Mouse (Mus musculus) embryonic facial prominence, embryonic 11.5 days (tissue): ENCODE data around the gene Prpf6. TPM values are rescaled to one million over a fixed set of nuclear protein-coding genes. Genes with fewer than 3 reads are reported as not detected.

Experiments
- ATAC-seq: fragments of 200-750 bp; cut with Nextera tagmentation; replicated peaks from 2 replicates; pipeline ENCODE4 v1.8.0; 2017; ENCODE audit warnings: low read depth; ENCODE audit not compliant: insufficient number of reproducible peaks, low FRiP score, low TSS enrichment
- DNase-seq: peaks from one replicate; pipeline ENCODE4 v3.0.0-alpha.2; 2015; ENCODE audit warnings: low spot score
- H3K27ac ChIP-seq: fragments of 300-500 bp; sonication (generic); replicated peaks from 2 replicates; pipeline ENCODE4 v1.5.1; 2014; ENCODE audit warnings: mild to moderate bottlenecking, low read depth, low read length, control low read depth
- H3K27me3 ChIP-seq: fragments of 300-500 bp; sonication (generic); 2 replicates; pipeline ENCODE4 v1.6.1; 2014; ENCODE audit warnings: mild to moderate bottlenecking, low read length, moderate library complexity, mixed read lengths; ENCODE audit not compliant: control insufficient read depth, insufficient read depth
- H3K36me3 ChIP-seq: fragments of 300-500 bp; sonication (generic); replicated peaks from 2 replicates; pipeline ENCODE4 v1.6.1; 2014; ENCODE audit warnings: low read depth, mild to moderate bottlenecking, low read length, moderate library complexity, mixed read lengths; ENCODE audit not compliant: control insufficient read depth, insufficient read depth
- H3K4me1 ChIP-seq: fragments of 300-500 bp; sonication (generic); 2 replicates; pipeline ENCODE4 v1.6.1; 2014; ENCODE audit warnings: low read length, mixed read lengths; ENCODE audit not compliant: control insufficient read depth, insufficient read depth
- H3K4me2 ChIP-seq: fragments of 300-500 bp; sonication (generic); 2 replicates; pipeline ENCODE4 v1.6.1; 2014; ENCODE audit warnings: low read depth, mild to moderate bottlenecking, control low read depth, low read length, moderate library complexity
- H3K4me3 ChIP-seq: fragments of 300-500 bp; sonication (generic); 2 replicates; pipeline ENCODE4 v1.5.1; 2014; ENCODE audit warnings: low read depth, low read length, control low read depth
- H3K9ac ChIP-seq: fragments of 300-500 bp; sonication (generic); replicated peaks from 2 replicates; pipeline ENCODE4 v1.6.1; 2014; ENCODE audit warnings: mild to moderate bottlenecking, control low read depth, low read length
- H3K9me3 ChIP-seq: fragments of 300-500 bp; sonication (generic); replicated peaks from 2 replicates; pipeline ENCODE4 v1.6.1; 2016; ENCODE audit warnings: mild to moderate bottlenecking, low read length, inconsistent platforms, mixed read lengths; ENCODE audit not compliant: control insufficient read depth
- WGBS: fragments of 180-500 bp; shearing (Covaris S2); extraction: QIAGEN DNeasy Blood & Tissue Kit; methylation state at CpG from one replicate; pipeline ENCODE4 v1.1.7; 2014; 5-methylcytosine and 5-hydroxymethylcytosine counted together
- polyA plus RNA-seq: library from polyadenylated mRNA; unstranded; fragments of >200 nt; fragmentation: Nextera tagmentation; extraction: Ambion mirVana; gene quantifications from 2 replicates; pipeline ENCODE4 v1.2.1, GENCODE M21; 2014

Gene Prpf6
- polyA plus RNA-seq, 1 experiment from 2014 or later, result 80.3 TPM

DNA sequence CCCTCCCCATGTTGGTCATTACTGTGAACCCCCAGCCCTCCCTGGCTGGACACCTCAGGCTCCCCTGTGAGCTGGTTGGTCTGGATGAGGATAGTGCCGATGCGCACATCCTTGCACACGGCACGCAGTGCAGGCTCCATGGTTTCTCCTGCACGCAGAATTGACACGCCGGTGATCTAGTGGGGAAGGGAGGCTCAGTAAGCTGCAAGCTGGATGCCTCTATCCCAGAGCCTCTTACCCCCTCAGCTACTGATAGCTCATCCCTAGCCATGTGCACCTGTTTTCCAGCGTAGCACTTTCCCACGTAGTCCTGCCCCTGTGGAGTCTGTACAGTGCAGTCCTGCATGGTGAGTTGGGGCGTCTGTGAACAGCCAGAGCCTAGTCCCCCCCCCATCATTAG lies 21.8 kb upstream of the Prpf6 start:
- Histone ChIP-seq H3K27ac (no peak overlapping the region), H3K9me3 (no peaks in the 10 kb centered on the region), H3K36me3 (no peaks in the 10 kb centered on the region; the same call in 1 of the 2 replicates), H3K27me3 (no peaks in the 10 kb centered on the region), H3K4me2 (no peak overlapping the region), H3K4me1 (no peaks in the 10 kb centered on the region), H3K9ac (no peak overlapping the region), H3K4me3 (no peak overlapping the region)
- DNase-seq, result no peak
- WGBS, result 88% methylated on average over 8 of the region's 10 CpGs
- no peak for ATAC-seq

DNA sequence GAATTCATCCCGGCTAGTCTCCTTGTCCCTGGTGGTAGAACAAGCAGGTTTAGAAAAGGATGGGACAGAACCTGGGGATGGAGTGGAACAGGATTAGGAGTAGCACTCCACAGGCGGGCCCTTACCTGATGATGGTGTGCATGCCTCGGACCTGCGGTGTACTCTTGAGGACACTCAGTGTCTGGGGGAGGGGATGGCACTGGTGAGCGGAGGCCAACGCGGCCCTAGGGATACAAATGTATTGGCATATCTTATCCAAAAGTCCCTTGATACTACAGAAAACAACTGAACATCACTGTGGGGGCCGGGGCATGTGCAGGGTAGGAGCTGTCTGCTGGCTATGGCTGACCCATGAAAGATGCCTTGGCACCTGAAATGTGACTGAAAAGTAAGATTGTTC lies 21.3 kb upstream of the Prpf6 start:
- H3K27ac ChIP-seq, result no peak overlapping the region
- ATAC-seq, result no peak
- no peaks in the 10 kb centered on the region for H3K4me1 ChIP-seq
- H3K9me3 ChIP-seq, result no peaks in the 10 kb centered on the region
- no peak overlapping the region for H3K4me2 ChIP-seq
- H3K4me3 ChIP-seq, result no peak overlapping the region
- no peaks in the 10 kb centered on the region; the same call in 1 of the 2 replicates for H3K36me3 ChIP-seq
- H3K9ac ChIP-seq, result no peak overlapping the region
- no peak for DNase-seq
- no peaks in the 10 kb centered on the region for H3K27me3 ChIP-seq
- 90% methylated on average over 8 of the region's 8 CpGs for WGBS

DNA sequence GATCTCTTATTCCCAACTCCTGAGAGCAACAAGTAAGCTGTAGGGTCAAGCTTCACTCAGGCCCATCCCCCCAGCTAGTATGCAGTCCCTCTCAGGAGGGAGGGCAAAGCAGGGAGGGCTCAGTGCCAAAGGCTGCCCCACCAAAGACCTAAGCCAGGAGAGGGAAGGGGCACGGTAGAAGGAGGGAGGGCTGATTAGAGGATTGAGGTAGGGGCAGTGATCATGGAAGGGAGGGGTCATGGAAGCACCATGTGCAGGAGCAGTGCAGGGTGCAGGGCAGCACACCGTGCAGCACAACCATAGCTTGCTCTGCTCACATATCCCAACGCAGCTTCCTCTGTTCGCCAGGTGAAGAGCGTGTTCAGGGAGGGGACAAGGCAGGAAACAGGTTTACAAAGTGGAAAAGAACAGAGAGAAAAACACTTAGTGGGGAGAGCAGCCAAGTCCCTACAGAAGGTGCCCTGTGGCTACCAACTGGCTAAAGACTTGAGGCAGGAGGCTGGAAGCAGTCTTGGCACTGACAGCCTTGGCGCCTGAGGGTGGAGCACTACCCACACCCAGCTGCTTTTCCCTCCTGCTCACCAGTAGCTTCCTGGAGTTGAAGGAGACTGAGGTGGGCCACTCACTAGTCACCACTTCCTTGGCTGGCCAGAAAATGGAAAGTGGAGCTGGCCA lies 20.6 kb upstream of the Prpf6 start:
- Histone ChIP-seq H3K36me3 (no peaks in the 10 kb centered on the region; the same call in 1 of the 2 replicates), H3K27me3 (no peaks in the 10 kb centered on the region), H3K4me1 (no peaks in the 10 kb centered on the region), H3K9me3 (no peaks in the 10 kb centered on the region), H3K4me2 (no peak overlapping the region), H3K27ac (no peak overlapping the region), H3K9ac (no peak overlapping the region), H3K4me3 (no peak overlapping the region)
- ATAC-seq, result no peak
- WGBS, result 67% methylated on average over 6 of the region's 6 CpGs
- DNase-seq, result no peak

DNA sequence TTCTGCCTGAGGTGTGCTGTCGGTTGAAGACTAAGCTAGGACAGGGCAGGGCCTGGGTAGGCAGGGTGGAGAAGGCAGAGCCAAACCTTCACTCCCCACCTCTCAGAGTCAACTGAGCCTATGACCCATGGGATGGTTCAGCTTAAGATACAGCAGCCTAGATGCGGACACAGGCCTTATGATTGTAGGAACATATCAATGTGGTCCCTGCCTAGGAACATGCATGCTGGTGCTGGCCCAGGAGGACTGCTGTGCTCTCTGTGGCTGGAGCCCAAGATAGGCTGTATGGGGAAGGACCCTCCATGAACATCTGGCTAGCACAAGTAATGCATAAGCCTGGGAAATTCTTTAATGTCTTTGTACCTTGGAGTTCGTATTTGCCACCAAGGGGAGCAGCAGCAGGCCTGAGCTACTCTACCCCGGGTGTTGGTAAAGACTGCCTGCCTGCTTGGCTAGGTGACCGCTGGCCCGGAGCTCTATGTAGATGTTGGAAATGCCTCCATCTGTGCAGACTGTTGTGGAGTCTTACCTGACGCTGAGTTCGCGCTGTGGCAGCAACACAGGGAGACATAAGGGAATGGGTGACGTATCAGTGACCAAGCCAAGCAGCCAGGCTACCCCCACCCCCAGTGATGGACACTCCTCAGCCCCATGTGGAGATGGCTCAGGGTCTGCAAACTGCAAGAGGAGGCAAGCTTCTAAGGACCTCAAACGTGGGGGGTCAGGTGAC lies 19.6 kb upstream of the Prpf6 start:
- no peaks in the 10 kb centered on the region for H3K27me3 ChIP-seq
- no peak for DNase-seq
- H3K4me1 ChIP-seq, result no peaks in the 10 kb centered on the region
- no peaks in the 10 kb centered on the region; the same call in 1 of the 2 replicates for H3K36me3 ChIP-seq
- no peak for ATAC-seq
- H3K27ac ChIP-seq, result no peak overlapping the region
- H3K4me2 ChIP-seq, result no peak overlapping the region
- 89% methylated on average over 11 of the region's 11 CpGs for WGBS
- H3K4me3 ChIP-seq, result no peak overlapping the region
- no peaks in the 10 kb centered on the region for H3K9me3 ChIP-seq
- no peak overlapping the region for H3K9ac ChIP-seq

DNA sequence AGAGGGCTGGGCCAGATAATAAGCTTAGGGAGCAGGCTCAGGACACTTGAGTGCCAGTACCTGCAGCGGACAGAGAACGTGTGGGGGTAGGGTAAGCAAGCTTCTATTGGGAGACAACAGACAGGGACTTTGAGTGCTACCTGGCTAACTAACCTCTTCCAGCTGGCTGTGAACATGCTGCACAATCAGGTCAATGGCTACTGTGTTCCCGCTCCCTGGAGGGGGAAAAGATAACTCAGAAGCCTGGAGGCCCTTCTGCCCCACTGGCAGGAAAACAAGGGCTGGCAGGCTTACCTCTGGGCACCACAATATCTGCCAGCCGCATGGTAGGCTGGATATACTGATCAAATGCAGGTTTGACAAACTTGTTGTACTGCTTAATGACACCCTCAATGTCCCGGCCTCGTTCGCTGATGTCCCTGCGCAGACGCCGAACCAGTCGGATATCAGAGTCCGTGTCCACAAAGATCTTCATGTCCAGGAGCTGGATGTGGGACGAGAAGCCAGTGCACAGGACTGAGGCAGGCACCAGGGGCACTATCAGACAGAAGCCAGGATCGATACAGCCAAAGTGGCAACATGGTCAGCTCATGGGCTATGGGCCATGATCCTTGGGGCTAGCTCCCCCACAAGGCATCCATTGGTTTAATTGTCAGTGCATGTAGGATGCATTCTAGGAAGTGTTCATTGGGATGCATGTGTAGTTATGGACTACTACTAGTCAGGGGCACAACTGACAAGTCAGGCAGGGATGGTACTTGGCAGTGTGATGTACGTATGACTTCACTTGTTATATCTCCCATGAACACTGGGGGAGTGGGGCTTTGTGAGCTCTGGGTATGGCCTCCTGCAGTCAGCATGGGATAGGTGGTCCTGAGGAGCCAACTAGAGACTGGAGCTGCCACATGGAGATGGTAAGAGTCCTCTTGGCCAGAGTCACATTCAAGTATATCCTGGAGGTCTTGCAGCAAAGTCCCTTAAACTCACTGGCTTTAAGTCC lies 18.4 kb upstream of the Prpf6 start:
- H3K9me3 ChIP-seq, result no peaks in the 10 kb centered on the region
- 92% methylated on average over 15 of the region's 15 CpGs for WGBS

DNA sequence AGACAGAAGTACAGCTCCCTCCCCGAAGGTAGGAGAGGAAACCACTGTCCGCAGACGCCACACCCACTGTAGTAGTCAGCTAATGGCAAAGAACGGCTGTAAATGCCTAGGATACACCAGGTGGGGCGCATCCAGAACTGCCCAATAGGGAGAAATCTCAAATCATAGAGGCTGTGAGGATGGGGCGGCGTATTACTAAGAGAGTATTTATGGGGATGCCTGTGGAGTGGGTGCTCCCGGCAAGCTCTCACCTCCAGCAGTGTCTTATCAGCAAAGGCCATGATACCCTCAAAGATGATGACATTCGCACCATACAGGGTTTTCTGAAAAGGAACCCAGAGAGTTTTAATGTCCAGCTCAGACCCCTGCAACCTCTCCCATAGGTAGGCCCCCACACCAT lies 17.7 kb upstream of the Prpf6 start:
- DNase-seq, result no peak
- no peak for ATAC-seq
- no peak overlapping the region for H3K9ac ChIP-seq
- no peak overlapping the region for H3K4me2 ChIP-seq
- no peak overlapping the region for H3K4me3 ChIP-seq
- H3K4me1 ChIP-seq, result no peaks in the 10 kb centered on the region
- 87% methylated on average over 9 of the region's 9 CpGs for WGBS
- no peaks in the 10 kb centered on the region for H3K9me3 ChIP-seq
- no peak overlapping the region for H3K27ac ChIP-seq
- no peaks in the 10 kb centered on the region for H3K27me3 ChIP-seq
- no peaks in the 10 kb centered on the region; the same call in 1 of the 2 replicates for H3K36me3 ChIP-seq

More for the DNA sequence above, 18.4 kb upstream of the Prpf6 start:
- DNase-seq (no peak), ATAC-seq (no peak)
- no peaks in the 10 kb centered on the region; the same call in 1 of the 2 replicates for H3K36me3 ChIP-seq
- no peak overlapping the region for H3K4me3 ChIP-seq
- no peaks in the 10 kb centered on the region for H3K27me3 ChIP-seq
- H3K4me2 ChIP-seq, result no peak overlapping the region
- H3K4me1 ChIP-seq, result no peaks in the 10 kb centered on the region
- no peak overlapping the region for H3K27ac ChIP-seq
- H3K9ac ChIP-seq, result no peak overlapping the region

DNA sequence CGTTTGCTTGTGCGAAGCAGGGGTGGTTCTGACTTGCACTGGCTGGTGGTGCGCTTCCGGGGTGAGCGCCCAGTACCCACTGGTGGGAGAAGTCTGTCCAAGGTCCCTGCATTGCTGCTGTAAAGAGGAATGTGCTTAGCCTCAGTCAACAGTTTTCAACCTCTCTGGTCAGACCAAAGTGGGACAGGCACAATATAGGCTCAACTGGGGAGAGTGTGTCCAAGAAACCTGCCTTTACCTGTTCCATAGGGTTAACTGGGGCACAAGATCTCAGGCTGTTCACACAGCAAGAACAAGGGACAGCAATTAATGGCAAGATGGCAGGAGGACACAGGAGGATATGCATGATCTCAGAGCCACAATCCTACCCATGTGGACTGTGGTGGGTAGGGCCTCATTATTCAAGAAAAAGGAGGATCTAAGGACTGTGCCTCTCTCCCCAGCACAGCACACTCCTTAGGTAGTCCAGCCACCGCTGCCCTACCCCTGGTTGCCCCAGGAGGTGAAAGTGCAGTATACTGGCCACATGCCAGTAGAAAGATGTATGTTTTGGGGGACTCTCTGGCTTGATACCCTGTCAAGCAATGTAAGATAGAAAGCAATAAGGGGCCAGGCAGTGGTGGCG lies 16.6 kb upstream of the Prpf6 start:
- Histone ChIP-seq H3K4me3 (no peak overlapping the region), H3K27me3 (no peaks in the 10 kb centered on the region), H3K9me3 (no peaks in the 10 kb centered on the region), H3K4me2 (no peak overlapping the region), H3K9ac (no peak overlapping the region), H3K4me1 (no peaks in the 10 kb centered on the region), H3K27ac (no peak overlapping the region), H3K36me3 (no peaks in the 10 kb centered on the region; the same call in 1 of the 2 replicates)
- DNase-seq (no peak), ATAC-seq (no peak)
- WGBS, result 93% methylated on average over 7 of the region's 7 CpGs
